Mouse (Mus musculus) hematopoietic stem cell, adult 5-6 weeks (primary cell): ENCODE measurements at regions not wholly inside any gene's neighbourhood (a gene's known extent, or its start where the extent isn't known, plus 50 kb on each side); places are given as distances from the start of the nearest gene placed in this dataset.
"Not testable (repeated sequence)": the region's sequence is repeated elsewhere in the genome, so short reads cannot be mapped to it uniquely, and the experiment has no call there.

Source experiments
- ATAC-seq, 2 experiments: fragments of 125-278 bp in 1 of 2; replicated peaks in 1 of 2; 2 replicates each; pipeline ENCODE4 v1.8.0; 2016 to 2017; ENCODE audit warnings: inconsistent platforms in 2 of 2, mild to moderate bottlenecking in 2 of 2, moderate number of reproducible peaks in 2 of 2, low read depth in 1 of 2, moderate TSS enrichment in 1 of 2; ENCODE audit not compliant: low FRiP score in 2 of 2, poor library complexity in 2 of 2, severe bottlenecking in 2 of 2, insufficient read depth in 1 of 2, low TSS enrichment in 1 of 2

- no peak for ATAC-seq
These were observed 124.3 kb downstream of the Sptssa start for GRCm38 (mm10) chr12:54532062-54532461.

- no peak for ATAC-seq
These were observed 128.3 kb downstream of the Sptssa start for GRCm38 (mm10) chr12:54528046-54528445.

GRCm38 (mm10) chr12:54527577-54527976 lies 128.8 kb downstream of the Sptssa start:
- ATAC-seq = no peak

- ATAC-seq = no peak
These were observed 136.0 kb downstream of the Sptssa start for GRCm38 (mm10) chr12:54520406-54520805.

GRCm38 (mm10) chr12:54519370-54519769 lies 137.0 kb downstream of the Sptssa start:
- no peak for ATAC-seq

GRCm38 (mm10) chr12:54517265-54517664 lies 139.1 kb downstream of the Sptssa start:
- ATAC-seq = no peak

GRCm38 (mm10) chr12:54516463-54516862 lies 139.9 kb downstream of the Sptssa start:
- ATAC-seq = no peak

GRCm38 (mm10) chr12:54516039-54516438 lies 140.3 kb downstream of the Sptssa start:
- ATAC-seq = not testable (repeated sequence)

DNA sequence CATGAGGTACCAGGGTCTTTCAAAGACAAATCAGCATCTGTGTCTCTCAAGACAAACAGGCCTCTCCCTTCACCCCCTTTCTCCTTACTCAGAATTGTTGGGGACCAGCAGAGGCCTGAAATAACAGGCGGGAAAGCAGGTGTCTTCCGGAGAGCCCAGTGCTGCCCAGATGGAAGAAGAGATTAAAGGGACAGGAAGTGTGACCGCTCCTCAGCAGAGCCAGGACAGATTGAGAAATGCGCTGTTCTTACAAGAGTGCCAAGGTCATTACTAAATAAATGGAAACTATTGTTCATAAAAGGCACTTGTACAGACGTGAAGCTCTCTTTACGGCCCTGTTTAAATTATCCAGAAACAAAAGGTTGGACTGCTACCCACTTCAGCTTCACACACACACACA lies 146.5 kb downstream of the Sptssa start:
- ATAC-seq = peak in 1 of 2 experiments; percentile 32; a peak in 1 of 4 replicates

- ATAC-seq = no peak
These were observed 153.6 kb downstream of the Sptssa start for GRCm38 (mm10) chr12:54502775-54503174.

DNA sequence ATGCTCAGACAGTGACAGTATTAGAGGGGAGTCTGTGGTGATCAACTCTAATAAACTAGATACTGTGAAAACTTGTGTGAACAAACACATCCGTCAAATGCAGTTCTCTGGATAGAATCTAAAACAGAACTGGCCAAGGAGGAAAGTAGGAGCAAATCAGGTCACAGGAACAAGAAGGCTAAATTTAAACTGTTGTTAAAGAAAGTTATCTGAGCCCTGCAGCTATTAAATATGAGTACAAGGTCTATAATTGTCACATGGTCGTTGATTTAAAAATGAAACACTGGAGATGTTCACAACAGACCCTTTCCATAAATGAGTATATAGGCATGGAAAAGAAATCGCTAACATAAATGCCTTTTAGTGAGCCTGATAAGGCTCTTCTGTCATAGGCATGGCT lies 156.4 kb downstream of the Sptssa start:
- no peak for ATAC-seq

DNA sequence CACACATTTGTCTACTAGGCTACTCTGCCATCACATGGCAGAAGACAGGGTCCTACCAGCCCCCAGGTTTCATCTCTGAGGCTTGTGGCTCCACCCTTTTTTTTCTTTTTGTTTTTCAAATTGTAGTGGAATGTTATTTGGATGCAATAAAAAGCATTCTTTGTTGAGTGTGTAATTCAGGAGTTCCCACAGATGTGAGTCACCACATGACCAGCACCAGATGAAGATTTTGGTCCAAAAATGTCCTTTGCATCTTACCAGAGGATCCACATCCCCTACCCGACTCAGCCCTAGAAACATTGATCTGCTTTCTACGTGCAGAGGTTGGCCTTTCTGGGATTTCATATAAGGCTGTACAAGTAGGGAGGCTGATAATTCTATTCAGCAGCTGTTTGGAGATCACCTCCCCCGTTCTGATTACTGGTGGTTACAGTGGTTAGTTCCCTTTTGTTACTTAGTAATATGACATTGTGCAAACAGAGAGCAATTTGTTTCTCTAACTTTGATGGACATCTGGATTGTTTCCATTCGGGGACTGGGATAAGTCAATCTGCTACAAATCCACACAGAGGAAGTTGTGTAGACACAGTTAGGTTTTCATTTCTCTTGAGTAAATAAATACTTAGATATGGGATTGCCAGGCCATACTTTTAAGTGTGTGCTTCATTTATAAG lies 160.5 kb downstream of the Sptssa start:
- peak in 1 of 2 experiments; percentile 36; a peak in 1 of 4 replicates for ATAC-seq

GRCm38 (mm10) chr12:54494756-54495375 lies 161.5 kb downstream of the Sptssa start:
- no peak for ATAC-seq

- ATAC-seq = no peak
These were observed 163.6 kb downstream of the Sptssa start for GRCm38 (mm10) chr12:54492737-54493136.

- ATAC-seq = no peak
These were observed 165.9 kb downstream of the Sptssa start for GRCm38 (mm10) chr12:54490460-54490859.

DNA sequence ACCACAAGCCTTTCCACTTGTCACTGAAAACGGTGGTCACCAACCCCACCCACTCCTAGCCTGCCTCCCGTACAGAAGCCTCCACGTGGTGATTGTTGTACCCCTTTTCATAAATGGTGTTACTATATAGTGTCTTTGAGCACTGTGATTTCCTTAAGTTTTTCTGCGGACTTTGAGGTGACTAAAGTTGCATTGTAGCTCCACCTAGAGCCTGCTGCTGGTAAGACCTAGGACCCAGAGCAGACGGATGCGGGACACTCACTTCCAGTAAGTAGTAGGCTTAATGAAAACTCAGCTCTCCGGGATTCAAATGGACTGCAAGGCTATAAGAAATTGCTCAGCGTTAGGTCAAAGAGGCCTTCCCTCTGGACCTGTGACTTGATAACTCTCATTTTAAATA lies 166.7 kb downstream of the Sptssa start:
- peak; percentile 90 to 95 for ATAC-seq

- no peak for ATAC-seq
These were observed 168.7 kb downstream of the Sptssa start for GRCm38 (mm10) chr12:54487689-54488088.

- ATAC-seq = no peak
These were observed 174.4 kb downstream of the Sptssa start for GRCm38 (mm10) chr12:54482020-54482419.

DNA sequence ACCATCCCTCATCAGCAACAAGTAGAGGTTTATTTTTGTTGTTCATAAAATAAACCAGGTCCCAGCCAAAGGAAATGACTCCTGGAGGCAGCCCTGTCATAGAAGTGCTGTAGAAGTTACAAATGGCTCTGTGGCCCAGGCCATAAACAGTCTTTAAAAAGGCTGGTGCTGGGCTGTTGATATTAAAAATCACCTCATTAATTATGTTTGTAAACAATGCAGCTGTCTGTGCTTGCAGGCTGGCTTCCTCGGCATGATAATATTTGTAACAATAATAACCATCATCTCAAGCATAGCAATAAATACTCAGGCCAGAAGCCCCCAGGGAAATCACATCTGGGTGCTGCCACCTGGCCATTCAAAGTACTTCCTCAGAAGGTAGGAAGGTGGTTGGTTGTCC lies 176.5 kb downstream of the Sptssa start:
- no peak for ATAC-seq
